Mouse (Mus musculus) cerebellum, adult 2 months (tissue): ENCODE results near the gene Slc9a3r2.

ENCODE experiments used
- CTCF ChIP-seq: fragments of 200-500 bp; IDR thresholded peaks from 2 replicates; pipeline ENCODE4 v1.5.1; 2011; ENCODE audit warnings: low read depth, mild to moderate bottlenecking, control low read depth, low read length, moderate library complexity, borderline replicate concordance; ENCODE audit not compliant: insufficient read depth
- POLR2A ChIP-seq: fragments of 200-500 bp; IDR thresholded peaks from 2 replicates; pipeline ENCODE4 v1.6.1; 2011; ENCODE audit warnings: low read length, control low read depth, borderline replicate concordance; ENCODE audit not compliant: insufficient read depth

DNA sequence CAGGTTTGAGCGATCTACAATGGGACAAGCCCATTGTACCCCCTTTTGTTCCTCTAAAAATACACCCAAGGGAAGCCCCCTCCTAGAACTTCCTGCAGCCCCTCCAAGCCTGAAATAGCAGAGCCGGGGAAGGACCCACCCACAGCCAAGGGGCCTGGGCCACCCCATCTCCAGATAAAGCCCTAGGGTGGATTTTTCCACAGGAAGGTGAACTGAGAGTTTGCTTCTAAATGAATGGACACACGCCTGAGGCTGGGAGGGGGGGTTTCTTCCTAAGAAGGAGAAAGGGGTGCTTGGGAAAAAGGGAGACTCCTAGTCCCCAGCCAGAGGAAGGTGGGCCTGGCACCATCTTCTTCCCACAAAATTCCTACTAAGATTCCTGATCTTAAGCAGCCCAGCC, 4.2 kb downstream of the Slc9a3r2 start:
- no peak for TF ChIP-seq CTCF
- no peak for TF ChIP-seq POLR2A
